Mouse (Mus musculus) embryonic facial prominence, embryonic 11.5 days (tissue): ENCODE measurements around the gene Gm28102. TPM values are rescaled to one million over a fixed set of nuclear protein-coding genes. Genes with fewer than 3 reads are reported as not detected.
"Not testable (repeated sequence)": the region's sequence is repeated elsewhere in the genome, so short reads cannot be mapped to it uniquely, and the experiment has no call there.

ENCODE experiments used
- ATAC-seq: fragments of 200-750 bp; cut with Nextera tagmentation; replicated peaks from 2 replicates; pipeline ENCODE4 v1.8.0; 2017; ENCODE audit warnings: low read depth; ENCODE audit not compliant: insufficient number of reproducible peaks, low FRiP score, low TSS enrichment
- DNase-seq: peaks from one replicate; pipeline ENCODE4 v3.0.0-alpha.2; 2015; ENCODE audit warnings: low spot score
- H3K27ac ChIP-seq: fragments of 300-500 bp; sonication (generic); replicated peaks from 2 replicates; pipeline ENCODE4 v1.5.1; 2014; ENCODE audit warnings: mild to moderate bottlenecking, low read depth, low read length, control low read depth
- H3K27me3 ChIP-seq: fragments of 300-500 bp; sonication (generic); 2 replicates; pipeline ENCODE4 v1.6.1; 2014; ENCODE audit warnings: mild to moderate bottlenecking, low read length, moderate library complexity, mixed read lengths; ENCODE audit not compliant: control insufficient read depth, insufficient read depth
- H3K36me3 ChIP-seq: fragments of 300-500 bp; sonication (generic); replicated peaks from 2 replicates; pipeline ENCODE4 v1.6.1; 2014; ENCODE audit warnings: low read depth, mild to moderate bottlenecking, low read length, moderate library complexity, mixed read lengths; ENCODE audit not compliant: control insufficient read depth, insufficient read depth
- H3K4me1 ChIP-seq: fragments of 300-500 bp; sonication (generic); 2 replicates; pipeline ENCODE4 v1.6.1; 2014; ENCODE audit warnings: low read length, mixed read lengths; ENCODE audit not compliant: control insufficient read depth, insufficient read depth
- H3K4me2 ChIP-seq: fragments of 300-500 bp; sonication (generic); 2 replicates; pipeline ENCODE4 v1.6.1; 2014; ENCODE audit warnings: low read depth, mild to moderate bottlenecking, control low read depth, low read length, moderate library complexity
- H3K4me3 ChIP-seq: fragments of 300-500 bp; sonication (generic); 2 replicates; pipeline ENCODE4 v1.5.1; 2014; ENCODE audit warnings: low read depth, low read length, control low read depth
- H3K9ac ChIP-seq: fragments of 300-500 bp; sonication (generic); replicated peaks from 2 replicates; pipeline ENCODE4 v1.6.1; 2014; ENCODE audit warnings: mild to moderate bottlenecking, control low read depth, low read length
- H3K9me3 ChIP-seq: fragments of 300-500 bp; sonication (generic); replicated peaks from 2 replicates; pipeline ENCODE4 v1.6.1; 2016; ENCODE audit warnings: mild to moderate bottlenecking, low read length, inconsistent platforms, mixed read lengths; ENCODE audit not compliant: control insufficient read depth
- WGBS: fragments of 180-500 bp; shearing (Covaris S2); extraction: QIAGEN DNeasy Blood & Tissue Kit; methylation state at CpG from one replicate; pipeline ENCODE4 v1.1.7; 2014; 5-methylcytosine and 5-hydroxymethylcytosine counted together
- polyA plus RNA-seq: library from polyadenylated mRNA; unstranded; fragments of >200 nt; fragmentation: Nextera tagmentation; extraction: Ambion mirVana; gene quantifications from 2 replicates; pipeline ENCODE4 v1.2.1, GENCODE M21; 2014

Gene Gm28102
- not detected in 2 replicates for polyA plus RNA-seq

DNA sequence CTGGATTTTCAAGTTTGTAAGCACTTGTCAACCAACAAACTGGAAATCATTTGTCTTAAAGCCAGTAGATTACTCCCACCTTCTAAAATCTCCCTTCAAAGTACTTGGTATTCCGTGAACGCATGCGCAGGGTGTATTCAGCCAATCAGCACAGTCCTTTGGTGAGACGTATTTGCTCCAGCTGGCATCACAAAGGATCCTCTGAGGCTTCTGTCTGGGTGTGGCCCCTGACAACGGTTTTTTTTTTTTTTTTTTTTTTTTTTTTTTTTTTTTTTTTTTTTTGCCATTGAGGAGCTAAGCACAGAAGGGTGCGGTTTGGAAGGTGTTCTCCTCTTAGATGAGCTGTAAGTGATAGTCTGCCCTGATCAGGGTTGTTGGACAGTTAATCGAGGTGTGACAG lies at the start of gene Gm28102:
Gene Gm28102, plus strand, starts transcription at position 301 of the 400 bp plus-strand sequence.
- H3K4me2 ChIP-seq, H3K4me1 ChIP-seq, H3K27ac ChIP-seq, H3K36me3 ChIP-seq, H3K27me3 ChIP-seq, ATAC-seq, H3K9ac ChIP-seq, H3K4me3 ChIP-seq, H3K9me3 ChIP-seq, DNase-seq: not testable (repeated sequence)
- WGBS = no CpG with 5 or more reads among the region's 7 CpGs
